Mouse (Mus musculus) c-Kit-positive CD71-positive TER-119-positive erythroid progenitor cells, embryonic 14.5 days (primary cell): Measurements from ENCODE around the gene Nmnat2.

Source experiments
- DNase-seq: peaks from one replicate; pipeline ENCODE4 v3.0.0-alpha.2; 2013; ENCODE audit warnings: low spot score

Nmnat2 gene

DNA sequence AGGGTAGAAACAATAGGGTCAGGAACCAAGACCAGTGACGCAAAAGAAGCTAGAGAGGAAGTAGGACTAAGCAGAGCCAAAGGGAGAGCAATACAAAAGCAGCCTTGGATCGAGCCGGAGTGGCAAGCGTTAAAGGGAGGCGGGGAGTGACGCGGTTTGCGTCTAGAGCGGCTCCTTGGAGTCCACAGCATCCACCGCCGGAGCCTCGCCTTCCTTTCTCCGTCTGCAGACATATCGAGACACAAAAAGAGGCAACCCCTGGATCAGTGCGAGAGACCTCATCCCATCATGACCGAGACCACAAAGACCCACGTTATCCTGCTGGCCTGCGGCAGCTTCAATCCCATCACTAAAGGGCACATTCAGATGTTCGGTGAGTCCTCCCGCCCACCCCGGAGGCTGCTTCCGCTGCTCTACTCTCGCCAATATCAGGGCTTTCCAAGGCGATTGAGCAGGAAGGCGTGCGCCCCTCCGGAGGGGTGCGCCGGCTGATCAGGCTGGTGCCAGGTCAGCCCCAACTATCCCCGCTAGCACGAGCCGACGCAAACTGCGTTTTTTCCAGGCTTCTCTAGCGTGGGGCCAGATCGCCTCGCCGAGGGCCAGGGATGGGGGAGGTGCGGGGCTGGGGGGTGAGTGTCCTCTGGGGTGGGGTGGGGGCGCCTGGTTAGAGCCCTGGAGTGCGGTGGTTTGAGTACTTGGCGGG lies at the start of gene Nmnat2:
Gene Nmnat2 (plus strand): TSS at position 173 of the 703 bp plus-strand sequence.
- DNase-seq = no peak

GRCm38 (mm10) chr1:152913483-152914460 lies 41.0 kb upstream of the Nmnat2 start:
- DNase-seq = no peak

GRCm38 (mm10) chr1:152915766-152916165 lies 39.0 kb upstream of the Nmnat2 start:
- no peak for DNase-seq

DNA sequence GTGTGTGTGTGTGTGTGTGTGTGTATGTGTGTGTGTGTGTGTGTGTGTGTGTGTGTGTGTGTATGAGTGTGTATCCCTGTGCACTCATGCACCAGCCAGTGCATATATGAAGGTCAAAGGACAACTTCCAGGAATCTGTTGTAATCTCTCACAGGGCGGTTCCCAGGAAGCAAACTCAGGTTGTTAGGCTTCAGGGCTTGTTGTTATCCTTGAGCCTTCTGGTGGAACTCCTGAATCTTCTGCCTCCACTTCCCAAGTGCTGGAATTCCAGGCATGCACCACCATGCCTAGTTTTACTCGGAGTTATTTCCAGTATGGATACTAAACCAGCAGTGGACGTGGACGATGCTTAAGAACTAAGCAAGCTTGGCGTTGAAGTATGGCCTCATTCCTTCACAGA lies 37.9 kb upstream of the Nmnat2 start:
- DNase-seq = no peak

GRCm38 (mm10) chr1:152917626-152918025 lies 37.2 kb upstream of the Nmnat2 start:
- no peak for DNase-seq

GRCm38 (mm10) chr1:152921786-152922185 lies 33.0 kb upstream of the Nmnat2 start:
- DNase-seq = no peak

DNA sequence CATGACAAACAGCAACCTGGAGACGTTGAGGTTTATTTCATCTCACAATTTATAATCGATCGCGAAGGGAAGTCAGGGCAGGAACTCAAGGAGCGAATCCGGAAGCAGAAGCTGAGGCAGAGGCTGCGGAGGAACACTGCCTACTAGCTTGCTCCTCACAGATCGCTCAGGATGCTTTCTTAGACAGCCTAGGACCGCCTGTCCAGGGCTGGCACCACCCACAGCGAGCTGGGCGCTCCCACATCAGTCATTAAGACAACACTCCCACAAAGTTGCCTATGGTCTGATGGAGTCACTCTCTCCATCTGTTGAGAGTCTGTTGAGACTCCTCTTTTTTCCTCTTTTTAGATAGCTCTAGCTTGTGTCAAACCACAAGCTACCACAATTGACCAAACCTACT lies 20.8 kb upstream of the Nmnat2 start:
- no peak for DNase-seq

DNA sequence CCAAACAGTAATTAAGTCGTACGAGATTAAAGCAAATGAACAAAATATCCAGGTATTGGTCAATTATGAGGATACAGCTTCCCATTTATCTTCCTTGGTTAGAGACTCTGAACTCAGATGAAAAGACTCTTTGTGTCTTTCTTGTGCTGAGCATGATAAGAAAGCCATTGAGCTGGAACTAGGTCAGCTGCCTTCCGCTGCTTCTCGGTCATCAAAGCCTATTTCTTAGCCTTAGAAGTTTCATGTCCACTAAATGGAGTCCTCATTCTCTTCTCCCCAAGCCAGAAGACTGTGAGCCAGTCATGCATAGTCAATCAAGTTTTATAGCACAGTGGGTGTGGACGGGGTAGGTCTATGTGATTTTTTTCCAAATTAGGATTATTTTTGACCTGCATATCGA lies 19.3 kb upstream of the Nmnat2 start:
- no peak for DNase-seq

GRCm38 (mm10) chr1:152936365-152936764 lies 18.4 kb upstream of the Nmnat2 start:
- no peak for DNase-seq

- DNase-seq = no peak
These were observed 11.8 kb upstream of the Nmnat2 start for GRCm38 (mm10) chr1:152942977-152943376.

GRCm38 (mm10) chr1:152954167-152954566 lies 626 bp upstream of the Nmnat2 start:
- no peak for DNase-seq

DNA sequence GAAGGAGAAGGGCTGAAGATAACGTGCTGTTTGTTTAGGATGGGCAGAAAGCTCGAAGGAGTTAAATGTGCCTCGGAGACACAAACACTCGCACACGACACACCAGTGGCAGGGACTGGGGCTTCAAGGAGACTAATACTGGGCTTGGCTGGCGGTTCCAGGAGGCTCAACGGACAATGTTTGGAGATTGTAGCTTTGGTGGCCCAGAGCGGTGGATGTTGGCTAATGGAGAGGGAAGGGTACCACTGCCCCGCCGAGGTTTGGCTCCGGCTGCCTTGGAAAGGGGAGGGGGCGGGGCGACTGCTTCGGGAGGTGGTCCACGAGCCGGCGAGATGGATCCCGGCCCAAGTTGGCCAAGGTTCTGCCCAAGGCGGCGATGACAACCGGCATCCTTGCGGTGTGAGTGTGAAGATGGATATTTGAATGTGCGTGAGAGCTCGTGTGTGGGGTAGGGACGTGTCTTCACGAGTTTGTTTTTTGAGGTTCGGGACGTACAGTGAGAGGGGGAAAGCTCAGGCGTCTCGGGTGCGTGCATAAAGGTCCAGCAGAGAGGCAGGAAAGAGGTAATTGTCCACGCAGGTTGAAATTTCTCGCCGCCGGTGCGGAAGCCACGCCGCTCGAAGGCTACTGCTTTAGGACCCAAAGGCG lies 895 bp downstream of the Nmnat2 start:
- no peak for DNase-seq

GRCm38 (mm10) chr1:152956221-152956620 lies 1.4 kb downstream of the Nmnat2 start:
- DNase-seq = peak; percentile 8

- no peak for DNase-seq
These were observed 9.6 kb downstream of the Nmnat2 start for GRCm38 (mm10) chr1:152964344-152964743.

DNA sequence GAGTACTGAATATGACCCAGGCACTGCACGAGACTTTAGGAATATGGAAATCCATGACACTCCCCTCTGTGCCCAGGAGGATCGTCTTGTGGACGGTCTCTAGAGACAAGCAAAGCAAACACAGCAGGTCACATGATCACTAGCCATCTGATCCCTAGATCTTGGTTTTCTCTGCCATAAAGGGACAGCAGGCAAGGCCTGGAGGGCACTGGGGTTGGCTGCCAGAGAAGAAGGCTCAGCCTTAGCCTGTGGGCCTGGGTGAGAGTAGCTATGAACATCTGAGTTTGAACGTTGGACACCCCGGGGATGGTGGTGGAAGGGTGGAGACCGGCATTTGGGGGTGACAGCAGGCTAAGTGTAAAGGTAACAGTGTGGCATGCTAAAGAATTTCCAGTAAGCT lies 11.4 kb downstream of the Nmnat2 start:
- no peak for DNase-seq

DNA sequence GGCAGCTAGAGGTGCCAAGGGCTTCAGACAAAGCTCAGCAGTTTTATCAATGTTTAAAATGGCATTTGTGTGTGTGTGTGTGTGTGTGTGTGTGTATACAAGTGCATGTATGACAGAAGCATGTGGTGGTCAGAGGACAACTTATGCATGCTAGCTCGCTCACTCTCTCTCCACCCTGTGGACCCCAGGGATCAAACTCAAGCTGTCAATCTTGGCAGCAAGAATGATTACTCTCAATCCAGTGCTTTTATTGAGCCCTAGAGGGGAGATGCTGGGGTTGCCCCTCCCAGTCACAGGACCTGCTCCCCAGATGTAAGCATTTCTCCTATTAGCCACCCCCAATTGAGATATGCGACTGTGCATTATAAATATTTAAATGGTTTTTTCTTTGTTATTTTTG lies 11.9 kb downstream of the Nmnat2 start:
- DNase-seq = no peak

- DNase-seq = no peak
These were observed 14.3 kb downstream of the Nmnat2 start for GRCm38 (mm10) chr1:152969081-152969480.

DNA sequence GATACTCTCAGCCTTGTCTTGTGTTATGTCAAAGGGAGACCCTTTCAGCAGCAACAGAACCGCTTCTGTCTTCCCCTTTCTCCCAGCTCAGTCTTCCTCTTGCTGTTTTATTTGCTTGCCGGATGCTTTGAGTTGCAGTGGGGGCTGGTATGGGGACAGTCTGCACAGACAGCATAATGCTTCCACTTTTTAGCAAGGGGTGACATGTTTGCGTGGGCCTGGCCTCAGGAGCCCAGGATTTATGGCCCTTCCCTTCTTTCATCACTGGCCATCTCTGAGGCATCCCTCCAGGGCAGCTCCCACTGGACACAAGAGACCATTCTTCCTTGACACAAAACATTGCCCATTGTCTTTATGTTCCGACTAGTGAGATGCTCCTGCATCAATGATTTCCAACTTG lies 18.2 kb downstream of the Nmnat2 start:
- no peak for DNase-seq

GRCm38 (mm10) chr1:152973421-152973820 lies 18.6 kb downstream of the Nmnat2 start:
- DNase-seq = no peak

- no peak for DNase-seq
These were observed 19.1 kb downstream of the Nmnat2 start for GRCm38 (mm10) chr1:152973861-152974260.

GRCm38 (mm10) chr1:152975144-152975543 lies 20.4 kb downstream of the Nmnat2 start:
- no peak for DNase-seq

GRCm38 (mm10) chr1:152978700-152979099 lies 23.9 kb downstream of the Nmnat2 start:
- DNase-seq = no peak

DNA sequence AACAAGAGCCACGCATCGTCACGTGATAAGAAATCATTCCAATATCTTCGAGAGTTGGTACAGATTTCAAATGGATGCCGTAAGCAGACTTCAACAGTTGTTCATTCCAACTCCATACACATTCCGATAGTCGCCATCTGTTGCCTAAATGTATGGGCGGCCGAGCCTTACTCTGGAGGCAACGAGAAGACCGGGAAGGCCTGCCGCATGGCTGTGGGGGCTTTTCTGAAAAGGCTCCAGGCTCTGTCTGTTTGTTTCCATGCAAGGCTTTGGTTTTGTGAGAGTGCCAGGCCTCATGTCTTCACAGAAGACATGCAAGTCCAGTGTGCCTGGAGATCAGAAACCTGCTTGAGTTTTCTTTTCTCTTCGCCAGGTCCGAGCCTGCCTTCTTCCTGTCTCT lies 28.6 kb downstream of the Nmnat2 start:
- no peak for DNase-seq
